Mouse (Mus musculus) midbrain, embryonic 16.5 days (tissue): ENCODE results near the gene Ndufs8. TPM values are rescaled to one million over a fixed set of nuclear protein-coding genes. Genes with fewer than 3 reads are reported as not detected.
A peak's percentile ranks its signal among the peaks of the same experiment; 100 is the strongest.

Source experiments
- ATAC-seq: fragments of 200-750 bp; cut with Nextera tagmentation; 2 replicates; pipeline ENCODE4 v1.8.0; 2017; ENCODE audit warnings: moderate TSS enrichment
- H3K27ac ChIP-seq: fragments of 300-500 bp; sonication (generic); 2 replicates; pipeline ENCODE4 v1.5.1; 2014; ENCODE audit warnings: mild to moderate bottlenecking, low read length, mixed read lengths
- H3K27me3 ChIP-seq: fragments of 300-500 bp; sonication (generic); 2 replicates; pipeline ENCODE4 v1.6.1; 2014; ENCODE audit warnings: low read depth, low read length, mixed read lengths; ENCODE audit not compliant: control insufficient read depth, insufficient read depth
- H3K36me3 ChIP-seq: fragments of 300-500 bp; sonication (generic); 2 replicates; pipeline ENCODE4 v1.6.1; 2014; ENCODE audit warnings: mild to moderate bottlenecking, low read length, moderate library complexity, mixed read lengths; ENCODE audit not compliant: control insufficient read depth, insufficient read depth
- H3K4me1 ChIP-seq: fragments of 300-500 bp; sonication (generic); 2 replicates; pipeline ENCODE4 v1.6.1; 2014; ENCODE audit warnings: mild to moderate bottlenecking, low read length, mixed read lengths; ENCODE audit not compliant: control insufficient read depth, insufficient read depth
- H3K4me2 ChIP-seq: fragments of 300-500 bp; sonication (generic); 2 replicates; pipeline ENCODE4 v1.6.1; 2014; ENCODE audit warnings: mild to moderate bottlenecking, low read length, mixed read lengths
- H3K4me3 ChIP-seq: fragments of 300-500 bp; sonication (generic); 2 replicates; pipeline ENCODE4 v1.5.1; 2014; ENCODE audit warnings: low read depth, mild to moderate bottlenecking, low read length, moderate library complexity, mixed read lengths
- H3K9ac ChIP-seq: fragments of 300-500 bp; sonication (generic); 2 replicates; pipeline ENCODE4 v1.6.1; 2014; ENCODE audit warnings: low read depth, low read length, mixed read lengths
- H3K9me3 ChIP-seq: fragments of 300-500 bp; sonication (generic); replicated peaks from 2 replicates; pipeline ENCODE4 v1.6.1; 2014; ENCODE audit warnings: mild to moderate bottlenecking, low read length, mixed read lengths; ENCODE audit not compliant: control insufficient read depth, poor library complexity, severe bottlenecking
- WGBS: fragments of 180-500 bp; shearing (Covaris S2); extraction: QIAGEN DNeasy Blood & Tissue Kit; methylation state at CpG from one replicate; pipeline ENCODE4 v1.1.7; 2014; 5-methylcytosine and 5-hydroxymethylcytosine counted together
- polyA plus RNA-seq: library from polyadenylated mRNA; unstranded; fragments of >200 nt; fragmentation: Nextera tagmentation; extraction: Ambion mirVana; gene quantifications from 2 replicates; pipeline ENCODE4 v1.2.1, GENCODE M21; 2015

Ndufs8 gene
- polyA plus RNA-seq, 1 experiment from 2014 or later: 245 TPM

DNA sequence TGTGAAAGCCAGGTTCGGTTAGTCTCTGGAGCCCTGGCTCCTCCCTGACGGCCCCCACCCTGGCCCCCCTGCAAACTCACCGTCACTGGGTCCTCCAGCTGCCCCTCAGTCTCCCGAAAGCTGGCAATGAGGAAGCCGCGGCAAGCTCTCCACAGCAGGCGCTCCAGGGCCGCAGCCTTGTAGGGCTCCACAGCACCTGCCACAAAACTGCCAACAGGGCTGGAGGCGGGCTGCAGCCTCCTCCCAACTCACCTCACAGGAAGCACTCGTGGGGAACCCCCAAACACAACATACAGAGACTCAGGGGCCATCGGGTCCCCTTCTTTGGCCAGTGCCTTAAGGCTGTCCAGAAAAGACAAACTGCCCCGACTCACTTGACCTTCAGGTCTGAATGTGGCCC lies 9.6 kb downstream of the Ndufs8 start:
- no peaks in the 10 kb centered on the region for H3K9me3 ChIP-seq
- H3K27me3 ChIP-seq: no peaks in the 10 kb centered on the region; the same call in 1 of the 2 replicates
- H3K4me2 ChIP-seq: no peak overlapping the region
- ATAC-seq: no peak
- H3K9ac ChIP-seq: no peak overlapping the region
- H3K27ac ChIP-seq: no peak overlapping the region
- 78% methylated on average over 12 of the region's 12 CpGs for WGBS
- H3K4me3 ChIP-seq: no peak overlapping the region
- H3K4me1 ChIP-seq: peaks cover 8% of the 10 kb centered on the region
- no peaks in the 10 kb centered on the region; the same call in 1 of the 2 replicates for H3K36me3 ChIP-seq

GRCm38 (mm10) chr19:3899618-3900017 lies 13.0 kb downstream of the Ndufs8 start:
- no peak overlapping the region for H3K27ac ChIP-seq
- H3K4me1 ChIP-seq: peaks cover 5% of the 10 kb centered on the region
- ATAC-seq: no peak
- WGBS: 95% methylated on average over 4 of the region's 4 CpGs
- H3K9me3 ChIP-seq: no peaks in the 10 kb centered on the region
- H3K27me3 ChIP-seq: no peaks in the 10 kb centered on the region
- no peak overlapping the region for H3K9ac ChIP-seq
- no peak overlapping the region for H3K4me3 ChIP-seq
- H3K36me3 ChIP-seq: 0 out of 2 replicates have a peak, but pooled peaks cover 5% of the 10 kb centered on the region
- H3K4me2 ChIP-seq: no peak overlapping the region

DNA sequence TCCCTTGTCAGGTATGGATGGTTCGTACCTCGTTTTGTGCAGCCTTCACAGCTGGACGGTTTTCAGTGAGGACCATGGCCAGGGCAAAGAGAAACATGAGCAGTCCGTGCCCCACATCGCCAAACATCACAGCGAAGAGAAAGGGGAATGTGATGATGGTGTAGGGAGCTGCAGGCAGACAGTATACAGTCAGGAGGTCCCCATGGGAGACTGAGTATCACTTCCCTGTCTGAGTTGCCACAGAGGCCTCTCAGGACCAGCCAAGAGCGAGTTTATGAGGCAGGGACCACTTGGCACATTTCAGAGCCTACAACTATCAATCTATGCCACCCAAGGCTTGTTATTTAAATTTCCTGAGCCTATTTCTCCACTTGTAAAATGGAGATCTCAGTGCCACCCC lies 13.6 kb downstream of the Ndufs8 start:
- no peak overlapping the region for H3K4me3 ChIP-seq
- H3K27ac ChIP-seq: no peak overlapping the region
- H3K27me3 ChIP-seq: no peaks in the 10 kb centered on the region
- no peaks in the 10 kb centered on the region for H3K9me3 ChIP-seq
- H3K36me3 ChIP-seq: peaks cover 7% of the 10 kb centered on the region; the same call in 1 of the 2 replicates
- H3K4me2 ChIP-seq: no peak overlapping the region
- no peak for ATAC-seq
- H3K9ac ChIP-seq: no peak overlapping the region
- H3K4me1 ChIP-seq: peaks cover 5% of the 10 kb centered on the region
- WGBS: 87% methylated on average over 7 of the region's 7 CpGs

DNA sequence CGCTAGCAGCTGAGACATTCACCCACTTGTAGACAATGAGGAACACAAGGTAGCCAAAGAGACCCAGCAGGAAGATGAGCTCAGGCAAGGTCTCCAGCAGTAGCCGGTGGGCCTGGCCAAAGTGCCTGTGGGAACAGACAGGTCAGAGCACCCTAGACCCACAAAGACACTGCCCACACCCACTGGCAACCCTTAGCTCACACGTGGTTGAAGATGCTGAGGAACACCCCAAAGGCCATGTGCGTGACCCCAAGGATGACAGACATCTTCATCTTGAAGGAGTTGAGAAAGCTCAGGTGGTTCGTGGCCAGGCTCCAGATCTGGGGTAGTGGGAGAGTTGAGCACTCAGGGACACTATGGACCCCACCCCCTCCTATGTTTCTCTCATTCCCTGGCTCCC lies 15.0 kb downstream of the Ndufs8 start:
- Histone ChIP-seq H3K9ac (no peak overlapping the region), H3K4me3 (no peak overlapping the region), H3K9me3 (no peaks in the 10 kb centered on the region), H3K4me1 (peaks cover 5% of the 10 kb centered on the region), H3K36me3 (peaks cover 14% of the 10 kb centered on the region), H3K27me3 (no peaks in the 10 kb centered on the region), H3K27ac (no peak overlapping the region), H3K4me2 (no peak overlapping the region)
- no peak for ATAC-seq
- WGBS: 90% methylated on average over 5 of the region's 5 CpGs

- peaks cover 18% of the 10 kb centered on the region for H3K36me3 ChIP-seq
- H3K9ac ChIP-seq: no peak overlapping the region
- H3K27me3 ChIP-seq: no peaks in the 10 kb centered on the region
- 92% methylated on average over 10 of the region's 10 CpGs for WGBS
- no peak overlapping the region for H3K4me3 ChIP-seq
- no peaks in the 10 kb centered on the region for H3K9me3 ChIP-seq
- peak overlapping the region; percentile 48; the same call in 1 of the 2 replicates for H3K27ac ChIP-seq
- H3K4me2 ChIP-seq: no peak overlapping the region
- no peak for ATAC-seq
- H3K4me1 ChIP-seq: peaks cover 5% of the 10 kb centered on the region
These were observed 16.4 kb downstream of the Ndufs8 start for GRCm38 (mm10) chr19:3896208-3896607.

GRCm38 (mm10) chr19:3895171-3895631 lies 17.4 kb downstream of the Ndufs8 start:
- no peaks in the 10 kb centered on the region for H3K27me3 ChIP-seq
- peak overlapping the region; percentile 48 for H3K27ac ChIP-seq
- 18% methylated on average over 3 of the region's 3 CpGs for WGBS
- no peak overlapping the region for H3K4me3 ChIP-seq
- H3K9ac ChIP-seq: no peak overlapping the region
- H3K9me3 ChIP-seq: no peaks in the 10 kb centered on the region
- peaks cover 24% of the 10 kb centered on the region for H3K36me3 ChIP-seq
- peak; percentile 80 for ATAC-seq
- H3K4me2 ChIP-seq: no peak overlapping the region
- H3K4me1 ChIP-seq: peaks cover 5% of the 10 kb centered on the region

GRCm38 (mm10) chr19:3894294-3894693 lies 18.3 kb downstream of the Ndufs8 start:
- peaks cover 5% of the 10 kb centered on the region for H3K4me1 ChIP-seq
- H3K27ac ChIP-seq: no peak overlapping the region
- WGBS: 91% methylated on average over 2 of the region's 2 CpGs
- H3K27me3 ChIP-seq: no peaks in the 10 kb centered on the region
- no peak for ATAC-seq
- peaks cover 29% of the 10 kb centered on the region for H3K36me3 ChIP-seq
- H3K4me2 ChIP-seq: no peak overlapping the region
- no peak overlapping the region for H3K4me3 ChIP-seq
- H3K9ac ChIP-seq: no peak overlapping the region
- H3K9me3 ChIP-seq: no peaks in the 10 kb centered on the region

DNA sequence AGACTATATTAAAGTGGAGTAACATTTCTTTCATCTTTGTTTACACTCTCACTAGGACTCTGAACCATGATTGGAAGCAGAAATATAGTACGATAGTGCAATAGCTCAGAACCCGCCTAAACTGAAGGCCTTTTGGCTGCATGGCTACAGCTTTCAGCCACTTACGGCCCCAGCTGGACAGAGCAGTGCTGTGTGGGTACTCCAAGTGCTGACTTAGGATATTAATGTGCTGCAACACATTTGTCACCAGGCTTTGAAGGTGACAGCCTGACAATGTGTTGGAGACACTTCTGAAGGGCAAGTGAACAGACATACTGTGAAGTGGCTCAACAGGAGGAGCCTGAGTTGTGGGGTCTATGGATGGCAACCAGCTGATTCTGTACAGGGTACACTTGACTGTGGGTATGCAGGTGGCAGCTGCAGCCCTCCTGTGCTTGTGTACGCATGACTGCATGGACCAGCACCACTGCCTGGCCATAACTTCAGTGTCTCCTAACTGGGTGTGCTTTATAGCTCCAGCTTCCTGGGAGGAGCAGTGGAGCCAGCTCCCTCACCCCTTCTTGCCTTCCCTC lies 18.9 kb downstream of the Ndufs8 start:
- no peak for ATAC-seq
- WGBS: 96% methylated on average over 4 of the region's 4 CpGs

GRCm38 (mm10) chr19:3890181-3890580 lies 22.4 kb downstream of the Ndufs8 start:
- no peak overlapping the region for H3K4me3 ChIP-seq
- H3K36me3 ChIP-seq: peaks cover 24% of the 10 kb centered on the region
- no peak overlapping the region for H3K27ac ChIP-seq
- WGBS: 84% methylated on average over 8 of the region's 8 CpGs
- no peak overlapping the region for H3K9ac ChIP-seq
- no peaks in the 10 kb centered on the region for H3K9me3 ChIP-seq
- H3K4me2 ChIP-seq: no peak overlapping the region
- ATAC-seq: no peak
- H3K27me3 ChIP-seq: no peaks in the 10 kb centered on the region
- H3K4me1 ChIP-seq: peaks cover under 1% of the 10 kb centered on the region

More for the DNA sequence above, 18.9 kb downstream of the Ndufs8 start:
- no peaks in the 10 kb centered on the region for H3K27me3 ChIP-seq
- H3K9me3 ChIP-seq: no peaks in the 10 kb centered on the region
- H3K4me2 ChIP-seq: no peak overlapping the region
- peaks cover 29% of the 10 kb centered on the region for H3K36me3 ChIP-seq
- H3K4me3 ChIP-seq: no peak overlapping the region
- no peak overlapping the region for H3K27ac ChIP-seq
- no peak overlapping the region for H3K9ac ChIP-seq
- H3K4me1 ChIP-seq: peaks cover 5% of the 10 kb centered on the region
